Mouse (Mus musculus) stomach, embryonic 14.5 days (tissue): ENCODE measurements at regions not wholly inside any gene's neighbourhood (a gene's known extent, or its start where the extent isn't known, plus 50 kb on each side); places are given as distances from the start of the nearest gene placed in this dataset.

Experiments
- ATAC-seq: fragments of 200-750 bp; cut with Nextera tagmentation; 2 replicates; pipeline ENCODE4 v1.8.0; 2017; ENCODE audit warnings: low read depth, moderate TSS enrichment; ENCODE audit not compliant: insufficient number of reproducible peaks, insufficient read depth, low FRiP score
- H3K27ac ChIP-seq: fragments of 300-500 bp; sonication (generic); 2 replicates; pipeline ENCODE4 v1.5.1; 2014; ENCODE audit warnings: mild to moderate bottlenecking, low read length, moderate library complexity, mixed read lengths
- H3K27me3 ChIP-seq: fragments of 300-500 bp; sonication (generic); 2 replicates; pipeline ENCODE4 v1.6.1; 2014; ENCODE audit warnings: low read length, control low read depth, mixed read lengths; ENCODE audit not compliant: control insufficient read depth, insufficient read depth
- H3K36me3 ChIP-seq: fragments of 300-500 bp; sonication (generic); 2 replicates; pipeline ENCODE4 v1.6.1; 2014; ENCODE audit warnings: mild to moderate bottlenecking, control low read depth, low read length, moderate library complexity, mixed read lengths; ENCODE audit not compliant: control insufficient read depth, insufficient read depth
- H3K4me1 ChIP-seq: fragments of 300-500 bp; sonication (generic); 2 replicates; pipeline ENCODE4 v1.6.1; 2014; ENCODE audit warnings: low read length, control low read depth, mixed read lengths; ENCODE audit not compliant: control insufficient read depth, insufficient read depth
- H3K4me2 ChIP-seq: fragments of 300-500 bp; sonication (generic); replicated peaks from 2 replicates; pipeline ENCODE4 v1.6.1; 2014; ENCODE audit warnings: low read depth, low read length, control low read depth
- H3K4me3 ChIP-seq: fragments of 300-500 bp; sonication (generic); 2 replicates; pipeline ENCODE4 v1.5.1; 2014; ENCODE audit warnings: low read depth, low read length, control low read depth
- H3K9ac ChIP-seq: fragments of 300-500 bp; sonication (generic); replicated peaks from 2 replicates; pipeline ENCODE4 v1.6.1; 2014; ENCODE audit warnings: low read depth, mild to moderate bottlenecking, control low read depth, low read length, moderate library complexity, mixed read lengths
- H3K9me3 ChIP-seq: fragments of 300-500 bp; sonication (generic); 2 replicates; pipeline ENCODE4 v1.6.1; 2016; ENCODE audit warnings: low read depth, low read length, control low read depth; ENCODE audit not compliant: control insufficient read depth
- WGBS: fragments of 180-500 bp; shearing (Covaris S2); extraction: QIAGEN DNeasy Blood & Tissue Kit; methylation state at CpG from one replicate; pipeline ENCODE4 v1.1.7; 2014; 5-methylcytosine and 5-hydroxymethylcytosine counted together

- Histone ChIP-seq H3K36me3 (no peaks in the 10 kb centered on the region), H3K9ac (no peak overlapping the region), H3K27ac (no peak overlapping the region), H3K27me3 (no peaks in the 10 kb centered on the region), H3K4me3 (no peak overlapping the region), H3K9me3 (no peaks in the 10 kb centered on the region), H3K4me1 (no peaks in the 10 kb centered on the region), H3K4me2 (no peak overlapping the region)
- 77% methylated on average over 7 of the region's 7 CpGs for WGBS
- no peak; the same call in 1 of the 2 replicates for ATAC-seq
These were observed 51.3 kb upstream of the Serbp1 start for GRCm38 (mm10) chr6:67186537-67187274.

GRCm38 (mm10) chr6:67184662-67185061 lies 53.3 kb upstream of the Serbp1 start:
- Histone ChIP-seq H3K36me3 (no peaks in the 10 kb centered on the region), H3K9me3 (no peaks in the 10 kb centered on the region), H3K27me3 (no peaks in the 10 kb centered on the region), H3K4me2 (no peak overlapping the region), H3K4me1 (no peaks in the 10 kb centered on the region), H3K27ac (no peak overlapping the region), H3K4me3 (no peak overlapping the region), H3K9ac (no peak overlapping the region)
- WGBS, result 69% methylated on average over 2 of the region's 2 CpGs
- no peak for ATAC-seq

- Histone ChIP-seq H3K9ac (no peak overlapping the region), H3K9me3 (no peaks in the 10 kb centered on the region), H3K4me3 (no peak overlapping the region), H3K27ac (no peak overlapping the region), H3K36me3 (no peaks in the 10 kb centered on the region), H3K27me3 (no peaks in the 10 kb centered on the region), H3K4me1 (no peaks in the 10 kb centered on the region), H3K4me2 (no peak overlapping the region)
- ATAC-seq, result no peak
- WGBS, result 80% methylated on average over 15 of the region's 15 CpGs
These were observed 54.3 kb upstream of the Serbp1 start for GRCm38 (mm10) chr6:67183481-67184215.

- Histone ChIP-seq H3K27ac (no peak overlapping the region), H3K9ac (no peak overlapping the region), H3K4me1 (no peaks in the 10 kb centered on the region), H3K9me3 (no peaks in the 10 kb centered on the region), H3K27me3 (no peaks in the 10 kb centered on the region), H3K36me3 (no peaks in the 10 kb centered on the region), H3K4me2 (no peak overlapping the region), H3K4me3 (no peak overlapping the region)
- 84% methylated on average over 2 of the region's 2 CpGs for WGBS
- ATAC-seq, result no peak
These were observed 55.5 kb upstream of the Serbp1 start for GRCm38 (mm10) chr6:67182453-67182852.

- H3K4me1 ChIP-seq, result no peaks in the 10 kb centered on the region
- WGBS, result 88% methylated on average over 4 of the region's 4 CpGs
- H3K9me3 ChIP-seq, result no peaks in the 10 kb centered on the region
- no peak overlapping the region for H3K4me3 ChIP-seq
- no peak overlapping the region for H3K4me2 ChIP-seq
- ATAC-seq, result no peak
- no peak overlapping the region for H3K9ac ChIP-seq
- no peak overlapping the region for H3K27ac ChIP-seq
- H3K36me3 ChIP-seq, result no peaks in the 10 kb centered on the region
- no peaks in the 10 kb centered on the region for H3K27me3 ChIP-seq
These were observed 56.5 kb upstream of the Serbp1 start for GRCm38 (mm10) chr6:67181459-67181858.

GRCm38 (mm10) chr6:67179416-67179815 lies 58.6 kb upstream of the Serbp1 start:
- Histone ChIP-seq H3K9me3 (no peaks in the 10 kb centered on the region), H3K4me1 (no peaks in the 10 kb centered on the region), H3K27ac (no peak overlapping the region), H3K27me3 (no peaks in the 10 kb centered on the region), H3K4me3 (no peak overlapping the region), H3K4me2 (no peak overlapping the region), H3K36me3 (no peaks in the 10 kb centered on the region), H3K9ac (no peak overlapping the region)
- no peak for ATAC-seq
- WGBS, result 79% methylated on average over 7 of the region's 7 CpGs

- ATAC-seq, result no peak
- H3K4me2 ChIP-seq, result no peak overlapping the region
- no peaks in the 10 kb centered on the region for H3K9me3 ChIP-seq
- WGBS, result 90% methylated on average over 4 of the region's 4 CpGs
- H3K27me3 ChIP-seq, result no peaks in the 10 kb centered on the region
- H3K4me1 ChIP-seq, result no peaks in the 10 kb centered on the region
- H3K9ac ChIP-seq, result no peak overlapping the region
- no peak overlapping the region for H3K4me3 ChIP-seq
- H3K27ac ChIP-seq, result no peak overlapping the region
- no peaks in the 10 kb centered on the region for H3K36me3 ChIP-seq
These were observed 59.4 kb upstream of the Serbp1 start for GRCm38 (mm10) chr6:67178531-67178930.

- no peak overlapping the region for H3K27ac ChIP-seq
- no peak overlapping the region for H3K4me3 ChIP-seq
- no peak overlapping the region for H3K4me2 ChIP-seq
- no peak for ATAC-seq
- no peaks in the 10 kb centered on the region for H3K27me3 ChIP-seq
- no peaks in the 10 kb centered on the region for H3K4me1 ChIP-seq
- no peaks in the 10 kb centered on the region for H3K9me3 ChIP-seq
- no peak overlapping the region for H3K9ac ChIP-seq
- 16% methylated on average over 1 of the region's 1 CpGs for WGBS
- no peaks in the 10 kb centered on the region for H3K36me3 ChIP-seq
These were observed 59.9 kb upstream of the Serbp1 start for GRCm38 (mm10) chr6:67178101-67178500.
